Mouse (Mus musculus): ENCODE data around the gene Mdm4.

The Mdm4 gene

DNA sequence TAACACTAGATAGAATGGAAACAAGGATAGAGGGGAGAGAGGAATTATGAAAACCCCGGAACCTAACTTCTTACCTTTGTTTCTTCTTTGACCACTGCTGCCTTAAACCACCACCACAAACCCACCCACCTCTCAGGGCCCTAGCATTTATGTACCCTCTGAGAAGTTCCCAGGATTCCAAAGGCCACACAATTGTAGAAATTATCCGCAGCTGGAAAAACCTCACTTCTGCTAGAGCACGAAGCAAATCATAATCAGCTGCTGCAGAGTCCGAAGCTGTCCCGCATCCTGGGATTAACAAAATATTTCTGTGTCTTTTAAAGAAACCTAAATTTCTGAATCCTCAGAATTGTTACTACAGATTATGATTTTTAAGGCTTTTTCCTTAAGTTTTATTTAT is at the start of gene Mdm4:
Gene Mdm4, minus strand, starts transcription at position 101 of the 400 bp plus-strand sequence.
- no peak for DNase-seq (ENCODE audit: low read depth, low spot score)

- DNase-seq (ENCODE audit: low read depth, low spot score), result no peak
Measured at GRCm38 (mm10) chr1:133080079-133080561, 49.8 kb upstream of the Mdm4 start.

GRCm38 (mm10) chr1:133079509-133079908 is 49.1 kb upstream of the Mdm4 start:
- no peak for DNase-seq (ENCODE audit: low read depth, low spot score)

- no peak for DNase-seq (ENCODE audit: low read depth, low spot score)
Measured at GRCm38 (mm10) chr1:133078338-133078727, 48.0 kb upstream of the Mdm4 start.

DNA sequence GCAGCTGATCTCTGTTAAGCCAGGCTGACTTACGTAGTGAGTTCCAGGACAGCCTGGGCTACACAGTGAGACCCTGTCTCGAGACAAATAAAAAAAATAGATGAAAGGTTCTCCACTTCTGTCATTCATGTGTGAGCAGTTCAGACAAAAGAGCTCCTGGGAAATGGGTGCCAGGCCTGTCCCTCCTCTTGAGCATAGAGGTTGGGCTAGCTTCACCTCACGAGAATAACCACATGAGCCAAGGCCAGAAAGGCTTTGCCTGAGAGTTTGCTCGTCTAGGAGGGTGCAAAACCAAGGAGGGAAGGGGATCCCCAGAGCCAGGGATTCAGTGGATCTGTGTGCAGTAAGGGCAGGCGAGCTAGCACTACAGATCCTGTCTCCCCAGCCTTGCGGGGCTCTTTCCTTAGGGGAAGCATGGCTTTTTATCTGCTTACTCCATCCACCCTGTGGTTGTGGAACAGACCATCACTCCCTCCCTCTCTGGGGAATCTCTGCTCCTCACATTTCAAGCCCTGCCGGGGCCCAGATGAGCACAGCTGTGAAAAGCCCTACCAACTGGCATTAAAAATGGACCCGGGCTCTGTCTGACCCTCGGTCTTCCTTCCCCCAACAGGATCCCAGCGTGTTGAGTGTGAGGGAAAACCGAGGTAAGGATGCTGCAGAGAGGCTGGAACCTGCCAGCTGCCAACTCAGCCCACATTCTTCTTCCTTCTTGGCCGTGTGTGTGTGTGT is 47.4 kb upstream of the Mdm4 start:
- no peak for DNase-seq (ENCODE audit: low read depth, low spot score)

GRCm38 (mm10) chr1:133076681-133077514 is 46.5 kb upstream of the Mdm4 start:
- peak; percentile 61 for DNase-seq (ENCODE audit: low read depth, low spot score)

- no peak for DNase-seq (ENCODE audit: low read depth, low spot score)
Measured at GRCm38 (mm10) chr1:133075651-133076400, 45.5 kb upstream of the Mdm4 start.

- DNase-seq (ENCODE audit: low read depth, low spot score), result no peak
Measured at GRCm38 (mm10) chr1:133074541-133074940, 44.2 kb upstream of the Mdm4 start.

- no peak for DNase-seq (ENCODE audit: low read depth, low spot score)
Measured at GRCm38 (mm10) chr1:133073327-133073856, 43.0 kb upstream of the Mdm4 start.

DNA sequence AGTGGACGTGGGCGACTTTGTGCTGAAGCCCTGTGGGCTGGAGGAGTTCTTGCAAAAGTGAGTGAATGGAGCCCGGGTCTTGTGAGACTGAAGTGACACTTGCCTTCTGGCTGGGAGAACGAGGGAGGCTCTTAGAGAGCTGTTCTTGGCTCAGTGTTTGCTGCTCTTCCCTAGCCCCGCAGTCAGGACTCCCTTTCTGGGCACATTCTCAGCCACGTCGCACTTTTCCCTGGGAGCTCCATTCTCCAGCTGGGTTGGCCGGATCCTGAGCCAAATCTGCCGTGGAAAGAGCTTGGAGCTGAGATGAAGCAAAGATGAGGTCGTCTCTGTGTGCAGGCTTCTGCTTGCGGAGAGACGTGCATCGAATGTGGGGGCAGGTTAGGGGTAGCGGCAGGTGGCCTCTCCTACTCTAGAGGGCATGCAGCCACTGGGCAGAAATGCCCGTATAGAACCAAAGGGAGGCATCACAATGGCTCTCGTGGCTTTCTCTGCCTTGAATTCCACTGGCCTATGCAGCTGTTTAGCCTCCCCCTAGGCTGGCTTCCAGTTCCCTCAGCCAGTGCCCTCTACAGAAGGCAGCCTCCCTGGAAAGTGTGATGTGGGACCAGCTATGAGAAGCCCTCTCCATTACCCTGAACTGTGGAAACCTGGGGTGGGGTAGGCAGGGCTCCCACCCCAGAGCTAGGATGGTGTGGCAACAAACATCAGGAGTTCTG is 41.5 kb upstream of the Mdm4 start:
- peak; percentile 71 for DNase-seq (ENCODE audit: low read depth, low spot score)

GRCm38 (mm10) chr1:133070157-133070556 is 39.8 kb upstream of the Mdm4 start:
- no peak for DNase-seq (ENCODE audit: low read depth, low spot score)

GRCm38 (mm10) chr1:133069275-133070120 is 39.1 kb upstream of the Mdm4 start:
- peak; percentile 62 for DNase-seq (ENCODE audit: low read depth, low spot score)

GRCm38 (mm10) chr1:133068669-133069274 is 38.4 kb upstream of the Mdm4 start:
- DNase-seq (ENCODE audit: low read depth, low spot score), result no peak

GRCm38 (mm10) chr1:133068268-133068667 is 37.9 kb upstream of the Mdm4 start:
- peak; percentile 81 for DNase-seq (ENCODE audit: low read depth, low spot score)

DNA sequence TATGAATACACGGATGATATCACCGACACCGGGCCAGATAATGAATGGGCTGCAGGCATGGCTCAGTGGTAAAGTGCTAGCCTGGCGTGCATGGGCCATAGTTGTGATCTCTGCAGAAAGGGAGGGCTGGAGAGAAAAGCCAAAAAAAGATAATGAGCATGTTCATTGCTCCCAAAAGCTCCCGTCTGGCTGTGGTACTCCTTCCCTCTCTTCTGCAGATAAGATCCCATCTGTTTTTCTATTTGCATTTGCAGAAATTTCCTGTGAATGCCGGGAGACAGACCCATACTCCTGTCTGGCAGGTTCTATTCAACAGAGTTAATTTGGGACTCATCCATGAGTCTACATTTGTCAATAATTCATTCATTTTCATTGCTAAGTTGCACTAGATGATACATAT is 32.8 kb upstream of the Mdm4 start:
- DNase-seq (ENCODE audit: low read depth, low spot score), result no peak

GRCm38 (mm10) chr1:133060681-133061080 is 30.3 kb upstream of the Mdm4 start:
- DNase-seq (ENCODE audit: low read depth, low spot score), result no peak

GRCm38 (mm10) chr1:133059592-133059991 is 29.2 kb upstream of the Mdm4 start:
- no peak for DNase-seq (ENCODE audit: low read depth, low spot score)

- no peak for DNase-seq (ENCODE audit: low read depth, low spot score)
Measured at GRCm38 (mm10) chr1:133057345-133058034, 27.1 kb upstream of the Mdm4 start.

DNA sequence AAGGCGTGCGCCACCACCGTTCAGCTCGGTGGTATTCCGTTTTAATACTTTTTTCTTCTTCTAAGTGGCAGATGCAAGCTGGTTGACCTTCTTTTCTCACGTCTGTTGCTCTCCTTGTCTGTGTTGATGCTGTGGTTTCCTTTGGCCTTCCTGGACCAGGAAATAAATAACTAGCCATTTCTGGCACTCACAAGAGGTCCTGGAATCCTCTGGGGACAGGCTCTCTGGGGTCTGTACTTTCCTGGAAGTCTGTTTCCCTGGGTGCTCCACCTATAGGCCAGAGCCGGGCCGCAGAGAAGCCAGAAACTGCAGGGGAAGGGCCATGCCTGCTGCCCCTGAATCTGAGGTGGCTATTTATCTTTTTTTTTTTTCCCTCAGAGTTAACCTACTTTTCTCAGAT is 24.0 kb upstream of the Mdm4 start:
- no peak for DNase-seq (ENCODE audit: low read depth, low spot score)

Data from skeletal muscle tissue, adult 2 months (tissue).